ENCODE assay signal across 8 mouse cellular contexts in genomic region chr4:95733397-95734249, GRCm38 (mm10).
DNase-seq lines count a peak whose midpoint lies in the region; ATAC-seq and TF ChIP-seq lines count a peak whose summit lies in the region.

No protein-coding gene starts in this region.

- TF ChIP-seq CTCF in lung, embryonic 14.5 days (IDR thresholded peaks at IDR 0.05; ENCODE audit: low read depth): no peak

- DNase-seq in layer of hippocampus, postnatal 10 days (ENCODE audit: low spot score in 2 of 2): peak; percentile 43 to 55
- no peak for DNase-seq in layer of hippocampus, postnatal 25 days (ENCODE audit: extremely low spot score in 1 of 2, low spot score in 1 of 2)
- peak; percentile 73 for DNase-seq in embryo, embryonic 10.5 days (ENCODE audit: low spot score)
- peak; percentile 60 for DNase-seq in lung, embryonic 14.5 days
- no peak for DNase-seq in left cerebral cortex, adult 8-10 months (ENCODE audit: low spot score in 2 of 2)
- DNase-seq in spleen, adult 18-20 months: no peak

- H3K27me3 ChIP-seq in hindbrain, embryonic 13.5 days: no peaks in the 10 kb centered on the region
- no peaks in the 10 kb centered on the region for H3K27me3 ChIP-seq in lung, embryonic 14.5 days (ENCODE audit: insufficient read depth, low read length)
- H3K27me3 ChIP-seq in stomach, embryonic 14.5 days (ENCODE audit: control insufficient read depth, insufficient read depth, low read length): no peaks in the 10 kb centered on the region

- no peaks in the 10 kb centered on the region for H3K36me3 ChIP-seq in hindbrain, embryonic 13.5 days
- H3K36me3 ChIP-seq in lung, embryonic 14.5 days (ENCODE audit: insufficient read depth): no peaks in the 10 kb centered on the region
- H3K36me3 ChIP-seq in stomach, embryonic 14.5 days (ENCODE audit: control insufficient read depth, insufficient read depth, low read length): no peaks in the 10 kb centered on the region

- peaks cover 18% of the 10 kb centered on the region for H3K4me1 ChIP-seq in hindbrain, embryonic 13.5 days (replicated peaks)
- H3K4me1 ChIP-seq in lung, embryonic 14.5 days (ENCODE audit: insufficient read depth): peaks cover 15% of the 10 kb centered on the region; the same call in 1 of the 2 replicates
- H3K4me1 ChIP-seq in stomach, embryonic 14.5 days (ENCODE audit: control insufficient read depth, insufficient read depth, low read length): peaks cover 21% of the 10 kb centered on the region

- H3K9me3 ChIP-seq in hindbrain, embryonic 13.5 days: no peaks in the 10 kb centered on the region
- no peaks in the 10 kb centered on the region for H3K9me3 ChIP-seq in lung, embryonic 14.5 days (ENCODE audit: low read depth, low read length)
- H3K9me3 ChIP-seq in stomach, embryonic 14.5 days (ENCODE audit: control insufficient read depth, low read depth, low read length): no peaks in the 10 kb centered on the region

- no peak overlapping the region for H3K9ac ChIP-seq in hindbrain, embryonic 13.5 days
- H3K9ac ChIP-seq in lung, embryonic 14.5 days: no peak overlapping the region
- no peak overlapping the region for H3K9ac ChIP-seq in stomach, embryonic 14.5 days (replicated peaks; ENCODE audit: low read depth, low read length)

- WGBS in hindbrain, embryonic 13.5 days: 18% methylated on average over 6 of the region's 6 CpGs
- 30% methylated on average over 6 of the region's 6 CpGs for WGBS in lung, embryonic 14.5 days
- 27% methylated on average over 6 of the region's 6 CpGs for WGBS in stomach, embryonic 14.5 days

- ATAC-seq in hindbrain, embryonic 13.5 days (ENCODE audit: low FRiP score): peak; percentile 82
- ATAC-seq in lung, embryonic 14.5 days (ENCODE audit: insufficient read depth): peak; percentile 63
- ATAC-seq in stomach, embryonic 14.5 days (ENCODE audit: insufficient number of reproducible peaks, insufficient read depth, low FRiP score, low read depth): peak; percentile 71; the same call in 1 of the 2 replicates

- H3K4me2 ChIP-seq in hindbrain, embryonic 13.5 days: no peak overlapping the region
- no peak overlapping the region for H3K4me2 ChIP-seq in lung, embryonic 14.5 days
- H3K4me2 ChIP-seq in stomach, embryonic 14.5 days (replicated peaks; ENCODE audit: low read depth, low read length): no peak overlapping the region

- no peak overlapping the region for H3K4me3 ChIP-seq in hindbrain, embryonic 13.5 days
- H3K4me3 ChIP-seq in lung, embryonic 14.5 days (ENCODE audit: low read depth, low read length): no peak overlapping the region
- no peak overlapping the region for H3K4me3 ChIP-seq in stomach, embryonic 14.5 days (ENCODE audit: low read depth, low read length)

- H3K27ac ChIP-seq in hindbrain, embryonic 13.5 days: peak overlapping the region; percentile 37
- H3K27ac ChIP-seq in lung, embryonic 14.5 days (ENCODE audit: low read depth): peak overlapping the region; percentile 45
- H3K27ac ChIP-seq in stomach, embryonic 14.5 days (ENCODE audit: low read length): peak overlapping the region; percentile 66; the same call in 1 of the 2 replicates

Comparison
In these comparisons a context has a peak if more than half of its experiments do, and no peak if none do; other contexts are left out.
1. DNase-seq: peak in layer of hippocampus, postnatal 10 days (2 of 2), embryo, embryonic 10.5 days (single experiment) and lung, embryonic 14.5 days (single experiment); none in layer of hippocampus, postnatal 25 days (0 of 2), left cerebral cortex, adult 8-10 months (0 of 2) and spleen, adult 18-20 months (0 of 2).
2. Peak in every context shown above with its lines, with median percentiles within 50 percentile points of each other: ATAC-seq and H3K27ac ChIP-seq.